Mouse (Mus musculus) stomach, embryonic 16.5 days (tissue): ENCODE measurements around the gene Draxin. TPM values are rescaled to one million over a fixed set of nuclear protein-coding genes. Genes with fewer than 3 reads are reported as not detected.

ENCODE experiments used
- ATAC-seq: fragments of 200-750 bp; cut with Nextera tagmentation; 2 replicates; pipeline ENCODE4 v1.8.0; 2017; ENCODE audit warnings: moderate number of reproducible peaks, moderate TSS enrichment; ENCODE audit not compliant: insufficient read depth, low FRiP score
- H3K27ac ChIP-seq: fragments of 300-500 bp; sonication (generic); 2 replicates; pipeline ENCODE4 v1.5.1; 2014; ENCODE audit warnings: low read length
- H3K27me3 ChIP-seq: fragments of 300-500 bp; sonication (generic); 2 replicates; pipeline ENCODE4 v1.6.1; 2014; ENCODE audit warnings: low read length, control low read depth, mixed read lengths; ENCODE audit not compliant: control insufficient read depth, insufficient read depth
- H3K36me3 ChIP-seq: fragments of 300-500 bp; sonication (generic); 2 replicates; pipeline ENCODE4 v1.6.1; 2014; ENCODE audit warnings: low read length; ENCODE audit not compliant: control insufficient read depth, insufficient read depth
- H3K4me1 ChIP-seq: fragments of 300-500 bp; sonication (generic); 2 replicates; pipeline ENCODE4 v1.6.1; 2014; ENCODE audit warnings: low read length, control low read depth, mixed read lengths; ENCODE audit not compliant: control insufficient read depth, insufficient read depth
- H3K4me2 ChIP-seq: fragments of 300-500 bp; sonication (generic); 2 replicates; pipeline ENCODE4 v1.6.1; 2014; ENCODE audit warnings: low read depth, low read length, mixed read lengths
- H3K4me3 ChIP-seq: fragments of 300-500 bp; sonication (generic); replicated peaks from 2 replicates; pipeline ENCODE4 v1.5.1; 2014; ENCODE audit warnings: mild to moderate bottlenecking, low read length
- H3K9ac ChIP-seq: fragments of 300-500 bp; sonication (generic); 2 replicates; pipeline ENCODE4 v1.6.1; 2014; ENCODE audit warnings: low read length
- H3K9me3 ChIP-seq: fragments of 300-500 bp; sonication (generic); replicated peaks from 2 replicates; pipeline ENCODE4 v1.6.1; 2016; ENCODE audit warnings: low read length, control low read depth; ENCODE audit not compliant: control insufficient read depth
- WGBS: fragments of 180-500 bp; shearing (Covaris S2); extraction: QIAGEN DNeasy Blood & Tissue Kit; methylation state at CpG from one replicate; pipeline ENCODE4 v1.1.7; 2014; 5-methylcytosine and 5-hydroxymethylcytosine counted together
- polyA plus RNA-seq: library from polyadenylated mRNA; unstranded; fragments of >200 nt; fragmentation: Nextera tagmentation; extraction: Ambion mirVana; gene quantifications from 2 replicates; pipeline ENCODE4 v1.2.1, GENCODE M21; 2015

The Draxin gene
- polyA plus RNA-seq, 1 experiment from 2014 or later, result 0.04 TPM

DNA sequence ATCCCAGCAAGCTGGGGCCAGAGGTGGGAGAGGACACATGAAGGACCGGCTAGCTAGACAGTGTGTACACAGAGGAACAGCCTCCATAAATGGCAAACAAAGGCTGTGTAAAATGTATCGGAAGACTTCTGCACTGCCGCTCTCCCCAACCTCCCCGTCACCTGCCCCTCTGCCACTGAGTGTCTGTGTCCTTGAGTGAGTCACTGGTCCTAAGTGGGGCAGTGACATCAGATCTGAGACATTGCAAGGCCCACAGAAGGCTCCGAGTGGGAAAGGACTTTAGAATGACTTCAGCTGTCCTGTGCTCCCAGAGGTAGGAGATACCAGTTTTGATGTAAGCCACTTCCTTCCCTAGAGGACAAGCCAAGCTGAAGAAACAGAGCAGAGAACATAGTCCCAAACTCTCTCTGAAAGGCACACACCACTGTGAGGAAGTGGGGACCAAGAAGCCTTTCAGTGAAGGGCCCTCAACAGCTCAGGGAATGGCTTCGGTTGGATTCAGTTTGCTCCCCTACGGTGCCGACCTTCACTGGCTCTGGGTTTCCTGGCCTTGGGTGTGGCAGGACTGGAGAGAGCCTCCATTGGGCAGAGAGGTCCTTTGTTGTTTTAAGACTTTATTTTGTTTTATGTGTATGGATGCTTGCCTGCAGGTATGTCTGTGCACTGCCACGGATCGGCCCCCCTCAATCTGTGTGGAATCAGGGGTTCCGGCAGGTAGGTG lies 37.8 kb downstream of the Draxin start:
- ATAC-seq, result no peak
- no peaks in the 10 kb centered on the region for H3K36me3 ChIP-seq
- no peaks in the 10 kb centered on the region for H3K27me3 ChIP-seq
- H3K4me2 ChIP-seq, result no peak overlapping the region
- H3K9me3 ChIP-seq, result no peaks in the 10 kb centered on the region
- 77% methylated on average over 11 of the region's 11 CpGs for WGBS
- no peak overlapping the region for H3K27ac ChIP-seq
- H3K9ac ChIP-seq, result no peak overlapping the region
- H3K4me1 ChIP-seq, result peaks cover 4% of the 10 kb centered on the region
- no peak overlapping the region for H3K4me3 ChIP-seq

DNA sequence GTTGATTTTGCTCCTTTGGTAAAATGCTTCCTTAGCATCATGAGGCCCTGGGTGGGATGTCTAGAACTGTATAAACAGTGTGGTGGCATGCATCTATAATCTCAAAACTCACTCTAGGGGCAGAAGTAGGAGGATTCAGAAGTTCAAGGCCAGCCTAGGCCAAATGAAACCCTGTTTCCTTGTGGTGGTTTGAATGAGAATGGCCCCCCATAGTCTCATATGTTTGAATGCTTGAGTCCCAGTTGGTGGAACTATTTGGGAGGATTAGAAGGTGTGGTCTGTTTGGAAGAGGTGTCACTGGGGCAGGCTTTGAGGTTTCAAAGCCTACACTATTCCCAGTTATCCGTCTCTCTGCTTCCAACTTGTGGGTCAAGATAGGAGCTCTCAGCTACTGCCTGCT lies 39.3 kb downstream of the Draxin start:
- Histone ChIP-seq H3K9me3 (no peaks in the 10 kb centered on the region), H3K4me3 (no peak overlapping the region), H3K36me3 (no peaks in the 10 kb centered on the region), H3K4me1 (peaks cover 11% of the 10 kb centered on the region), H3K27me3 (no peaks in the 10 kb centered on the region), H3K4me2 (no peak overlapping the region), H3K9ac (no peak overlapping the region), H3K27ac (no peak overlapping the region)
- ATAC-seq, result no peak
- WGBS, result 92% methylated on average over 1 of the region's 1 CpGs

DNA sequence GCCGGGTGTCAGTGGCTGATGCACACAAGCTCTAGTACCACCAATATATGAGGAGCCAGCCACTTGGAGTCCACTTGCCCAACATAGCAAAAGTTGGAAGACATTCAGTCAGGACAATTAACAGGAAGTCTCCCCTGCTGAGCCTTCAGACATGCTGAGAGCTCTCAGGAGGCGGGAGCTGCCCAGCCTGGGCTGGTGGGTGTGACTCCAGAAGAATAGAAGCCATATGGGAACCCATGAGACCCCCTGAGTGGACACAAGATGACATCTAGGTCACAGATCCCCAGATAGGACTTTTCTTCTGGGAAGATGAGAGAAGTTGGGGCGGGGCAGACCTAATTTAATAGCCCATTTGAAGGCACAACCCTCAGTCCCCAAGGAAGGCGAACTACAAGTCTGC lies 41.3 kb downstream of the Draxin start:
- Histone ChIP-seq H3K4me2 (no peak overlapping the region), H3K4me1 (peaks cover 27% of the 10 kb centered on the region), H3K9ac (no peak overlapping the region), H3K4me3 (no peak overlapping the region), H3K36me3 (no peaks in the 10 kb centered on the region), H3K27me3 (no peaks in the 10 kb centered on the region), H3K27ac (no peak overlapping the region), H3K9me3 (no peaks in the 10 kb centered on the region)
- WGBS, result 70% methylated on average over 4 of the region's 4 CpGs
- ATAC-seq, result no peak

DNA sequence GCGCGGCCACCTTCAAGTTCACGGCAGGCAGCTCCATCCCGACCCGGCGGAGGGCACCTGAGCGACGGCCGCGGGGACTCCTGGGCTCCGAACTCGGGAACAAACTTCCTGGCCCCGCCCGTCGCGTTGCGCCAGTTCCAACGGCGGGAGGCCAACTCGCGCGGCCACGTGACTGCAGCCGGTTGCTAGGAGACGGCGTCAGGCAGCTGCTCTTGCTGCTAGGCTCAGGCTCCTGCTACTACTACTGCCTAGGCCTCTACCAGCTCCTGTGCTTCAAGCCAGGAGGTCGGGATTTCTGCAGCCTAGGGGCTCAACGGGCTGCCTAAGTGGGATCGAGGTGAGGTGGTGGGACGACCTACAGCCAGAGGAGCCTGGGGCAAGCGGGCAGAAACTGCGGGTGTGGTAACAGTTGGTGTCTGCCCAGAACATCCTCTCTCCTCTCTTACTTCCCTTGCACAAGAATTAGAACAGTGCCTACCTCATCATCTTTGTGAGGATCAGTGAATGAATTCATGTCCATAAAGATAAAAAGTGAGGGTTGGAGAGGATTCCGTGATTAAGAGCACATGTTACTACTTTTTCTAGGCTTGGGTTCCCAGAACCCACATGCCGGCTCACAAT lies 42.5 kb downstream of the Draxin start, which contains the start of gene Agtrap:
Gene Agtrap (minus strand): TSS at position 125 of the 621 bp plus-strand sequence.
- Histone ChIP-seq H3K27me3 (no peaks in the 10 kb centered on the region), H3K4me1 (peaks cover 39% of the 10 kb centered on the region), H3K4me3 (peak within 1 kb of the TSS; percentile 92), H3K9me3 (no peaks in the 10 kb centered on the region), H3K36me3 (no peaks in the 10 kb centered on the region), H3K4me2 (peak within 1 kb of the TSS; percentile 87), H3K27ac (peak within 1 kb of the TSS; percentile 77), H3K9ac (peak within 1 kb of the TSS; percentile 92)
- ATAC-seq, result peak; percentile 92
- WGBS, result 6% methylated on average over 34 of the region's 34 CpGs

GRCm38 (mm10) chr4:148087091-148087906 lies 43.2 kb downstream of the Draxin start:
- peak overlapping the region; percentile 77 for H3K27ac ChIP-seq
- H3K27me3 ChIP-seq, result no peaks in the 10 kb centered on the region
- H3K9me3 ChIP-seq, result no peaks in the 10 kb centered on the region
- ATAC-seq, result no peak
- 5% methylated on average over 30 of the region's 30 CpGs for WGBS
- H3K9ac ChIP-seq, result peak overlapping the region; percentile 92
- no peaks in the 10 kb centered on the region for H3K36me3 ChIP-seq
- H3K4me1 ChIP-seq, result peaks cover 39% of the 10 kb centered on the region
- peak overlapping the region; percentile 87 for H3K4me2 ChIP-seq
- H3K4me3 ChIP-seq, result peak overlapping the region; percentile 92

- peaks cover 39% of the 10 kb centered on the region for H3K4me1 ChIP-seq
- H3K27me3 ChIP-seq, result no peaks in the 10 kb centered on the region
- H3K4me3 ChIP-seq, result no peak overlapping the region
- H3K9me3 ChIP-seq, result no peaks in the 10 kb centered on the region
- no peak overlapping the region for H3K27ac ChIP-seq
- H3K4me2 ChIP-seq, result no peak overlapping the region
- 72% methylated on average over 3 of the region's 3 CpGs for WGBS
- no peak overlapping the region for H3K9ac ChIP-seq
- ATAC-seq, result no peak
- H3K36me3 ChIP-seq, result no peaks in the 10 kb centered on the region; the same call in 1 of the 2 replicates
Measured at GRCm38 (mm10) chr4:148085907-148086305, 44.6 kb downstream of the Draxin start.

GRCm38 (mm10) chr4:148085131-148085906 lies 45.2 kb downstream of the Draxin start:
- peaks cover 39% of the 10 kb centered on the region for H3K4me1 ChIP-seq
- ATAC-seq, result no peak
- no peaks in the 10 kb centered on the region for H3K27me3 ChIP-seq
- H3K4me3 ChIP-seq, result no peak overlapping the region
- H3K27ac ChIP-seq, result no peak overlapping the region
- H3K36me3 ChIP-seq, result no peaks in the 10 kb centered on the region; the same call in 1 of the 2 replicates
- H3K9ac ChIP-seq, result peak overlapping the region; percentile 46; the same call in 1 of the 2 replicates
- H3K4me2 ChIP-seq, result no peak overlapping the region
- 49% methylated on average over 10 of the region's 10 CpGs for WGBS
- no peaks in the 10 kb centered on the region for H3K9me3 ChIP-seq

- H3K4me3 ChIP-seq, result no peak overlapping the region
- H3K4me2 ChIP-seq, result no peak overlapping the region
- H3K27ac ChIP-seq, result no peak overlapping the region
- WGBS, result 15% methylated on average over 7 of the region's 8 CpGs
- no peaks in the 10 kb centered on the region for H3K9me3 ChIP-seq
- no peaks in the 10 kb centered on the region; the same call in 1 of the 2 replicates for H3K36me3 ChIP-seq
- no peak overlapping the region for H3K9ac ChIP-seq
- H3K4me1 ChIP-seq, result peaks cover 39% of the 10 kb centered on the region
- no peak for ATAC-seq
- H3K27me3 ChIP-seq, result no peaks in the 10 kb centered on the region
Measured at GRCm38 (mm10) chr4:148084261-148084714, 46.2 kb downstream of the Draxin start.
